In genomic region chr9:43000070-43000469, GRCm38 (mm10) we compare ENCODE assay signal across 11 mouse cellular contexts. TPM values are rescaled to one million over a fixed set of nuclear protein-coding genes. Genes with fewer than 3 reads are reported as not detected.
A peak's percentile ranks its signal among the peaks of the same experiment; 100 is the strongest.
DNase-seq lines count a peak whose midpoint lies in the region; ATAC-seq lines count a peak whose summit lies in the region.
"Had no signal": no experiment of that assay in that cellular context is flagged by ENCODE, and none has a peak within 500 bp of the region (broad histone marks: within the 10 kb centered on the region; RNA-seq: fewer than 3 reads in every experiment).

No protein-coding gene starts in this region.

- no peak overlapping the region for H3K9ac ChIP-seq in kidney, embryonic 16.5 days (replicated peaks; ENCODE audit: low read length)
- H3K9ac ChIP-seq: embryonic facial prominence, embryonic 15.5 days; limb, embryonic 15.5 days; stomach, embryonic 15.5 days had no signal

- peaks cover 71% of the 10 kb centered on the region for H3K36me3 ChIP-seq in kidney, embryonic 16.5 days (ENCODE audit: insufficient read depth, low read length)

- H3K9me3 ChIP-seq in kidney, embryonic 16.5 days (ENCODE audit: low read length) = no peaks in the 10 kb centered on the region
- H3K9me3 ChIP-seq: embryonic facial prominence, embryonic 15.5 days; limb, embryonic 15.5 days; stomach, embryonic 15.5 days had no signal

- ATAC-seq in kidney, embryonic 16.5 days (ENCODE audit: low FRiP score, low TSS enrichment) = no peak
- peak; percentile 43 for ATAC-seq in CD4-positive, CD25-positive, alpha-beta regulatory T cell, adult 4 months

- H3K27ac ChIP-seq in kidney, embryonic 16.5 days (ENCODE audit: low read length) = no peak overlapping the region
- H3K27ac ChIP-seq: embryonic facial prominence, embryonic 15.5 days; limb, embryonic 15.5 days; stomach, embryonic 15.5 days had no signal

- DNase-seq in kidney, adult 9 months = peak; percentile 90
- peak; percentile 67 for DNase-seq in A20 (ENCODE audit: low read depth, low spot score)
- DNase-seq in embryo, embryonic 10 days (ENCODE audit: low spot score) = peak; percentile 30
- DNase-seq in lung, postnatal 14 days = peak; percentile 70
- no peak for DNase-seq in ovary, postnatal 36 days (ENCODE audit: low spot score)
- no peak for DNase-seq in adrenal gland, postnatal 25 days

- WGBS in kidney, embryonic 16.5 days = 86% methylated on average over 1 of the region's 1 CpGs

- peaks cover 6% of the 10 kb centered on the region; the same call in 1 of the 2 replicates for H3K4me1 ChIP-seq in kidney, embryonic 16.5 days (ENCODE audit: insufficient read depth, low read length)
- H3K4me1 ChIP-seq: embryonic facial prominence, embryonic 15.5 days; limb, embryonic 15.5 days; stomach, embryonic 15.5 days had no signal

- no peak overlapping the region for H3K4me3 ChIP-seq in kidney, embryonic 16.5 days (ENCODE audit: low read length)
- H3K4me3 ChIP-seq: embryonic facial prominence, embryonic 15.5 days; limb, embryonic 15.5 days; stomach, embryonic 15.5 days had no signal

- no peak overlapping the region for H3K4me2 ChIP-seq in kidney, embryonic 16.5 days (replicated peaks; ENCODE audit: low read depth, low read length)
- H3K4me2 ChIP-seq: embryonic facial prominence, embryonic 15.5 days; limb, embryonic 15.5 days; stomach, embryonic 15.5 days had no signal

- no peaks in the 10 kb centered on the region for H3K27me3 ChIP-seq in kidney, embryonic 16.5 days (ENCODE audit: insufficient read depth, low read length)
- H3K27me3 ChIP-seq: embryonic facial prominence, embryonic 15.5 days; limb, embryonic 15.5 days; stomach, embryonic 15.5 days had no signal

RNA-seq across cellular contexts. Expression of gene Grik4, which starts 55.8 kb away (rescaled TPM):
- 3.3 and 4.4 TPM in 2 replicates for polyA plus RNA-seq in kidney, embryonic 16.5 days (2015; fragmentation: Nextera tagmentation; extraction: Ambion mirVana)
- polyA plus RNA-seq in CD4-positive, CD25-positive, alpha-beta regulatory T cell, adult 4 months (2017; shearing (Covaris generic)) = not detected
- total RNA-seq in adrenal gland, postnatal 25 days (2021) = 2.0 and 2.1 TPM in 2 replicates

Comparison
In these comparisons a context has a peak if more than half of its experiments do, and no peak if none do; other contexts are left out.
1. DNase-seq: peak in kidney, adult 9 months (single experiment), A20 (single experiment), embryo, embryonic 10 days (single experiment) and lung, postnatal 14 days (single experiment); none in ovary, postnatal 36 days (single experiment) and adrenal gland, postnatal 25 days (single experiment).